Mouse (Mus musculus): ENCODE data around the gene Bag6. TPM values are rescaled to one million over a fixed set of nuclear protein-coding genes. Genes with fewer than 3 reads are reported as not detected.

Bag6 gene
- total RNA-seq (2014; fragmentation: Nextera tagmentation) (93.9 and 111 TPM in 2 replicates), total RNA-seq (2017) (68.8 and 74.0 TPM in 2 replicates)

DNA sequence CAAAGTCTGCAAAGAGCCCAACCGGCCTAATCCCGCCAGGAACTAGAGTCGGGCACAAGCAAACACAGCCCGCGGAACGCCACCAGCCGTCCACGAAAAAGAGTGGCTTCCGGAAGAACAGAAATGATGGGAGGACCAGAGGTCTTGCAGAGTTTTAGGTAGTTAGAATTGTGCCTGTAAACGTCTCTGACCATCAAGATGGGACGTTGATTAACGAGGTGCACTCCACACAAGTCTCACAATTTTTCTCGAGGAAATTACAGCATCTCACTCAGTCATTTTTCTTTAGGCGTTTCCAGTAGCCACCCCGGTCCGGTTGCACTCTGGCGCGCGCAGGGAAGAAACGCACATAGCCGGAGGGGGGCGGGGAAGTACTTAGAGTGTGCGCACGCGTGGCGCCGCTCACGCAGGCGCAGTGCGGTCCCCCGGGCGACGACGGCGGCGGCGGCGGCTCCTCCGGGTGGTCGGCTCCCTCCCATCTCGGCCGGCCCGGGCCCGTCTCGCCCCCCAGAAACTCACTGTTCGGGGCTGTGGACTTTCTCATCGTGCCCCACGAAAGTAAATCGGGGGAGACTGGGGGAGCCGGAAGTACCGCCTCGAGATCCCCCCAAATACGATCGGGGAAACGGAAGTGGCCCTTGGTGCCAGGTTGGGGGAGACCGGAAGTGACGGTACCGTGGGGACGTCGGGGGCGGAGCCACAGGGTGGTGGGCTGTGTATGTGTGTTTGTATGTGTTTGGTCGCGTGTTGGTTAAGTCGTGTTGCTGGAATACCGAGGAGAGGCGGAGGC is at the start of gene Bag6:
Gene Bag6 (plus strand): TSS at position 378 of the 790 bp plus-strand sequence.
- peak; percentile 84 for ATAC-seq (replicated peaks; ENCODE audit: poor library complexity, severe bottlenecking)

GRCm38 (mm10) chr17:35085208-35085865 is 49.6 kb upstream of the Bag6 start, which contains the start of gene Ly6g6f:
Gene Ly6g6f, minus strand, starts transcription at chr17:35085610.
- no peak for ATAC-seq (replicated peaks; ENCODE audit: poor library complexity, severe bottlenecking)

DNA sequence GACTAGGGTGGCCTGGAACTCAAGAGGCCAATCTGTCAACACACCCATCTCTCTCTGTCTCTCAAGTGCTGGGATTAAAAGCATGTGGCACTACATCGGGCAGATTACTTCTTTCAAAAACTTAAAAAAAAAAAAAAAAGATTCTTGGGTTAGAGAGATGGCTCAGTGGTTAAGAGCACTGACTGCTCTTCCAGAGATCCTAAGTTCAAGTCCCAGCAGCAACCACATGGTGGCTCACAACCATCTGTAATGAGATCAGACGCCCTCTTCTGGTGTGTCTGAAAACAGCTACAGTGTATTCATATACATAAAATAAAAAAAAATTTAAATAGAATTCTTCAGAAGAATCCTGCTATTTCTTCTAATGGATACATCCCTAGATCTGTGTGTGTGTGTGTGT is 46.8 kb upstream of the Bag6 start:
- ATAC-seq (replicated peaks; ENCODE audit: poor library complexity, severe bottlenecking) = no peak

DNA sequence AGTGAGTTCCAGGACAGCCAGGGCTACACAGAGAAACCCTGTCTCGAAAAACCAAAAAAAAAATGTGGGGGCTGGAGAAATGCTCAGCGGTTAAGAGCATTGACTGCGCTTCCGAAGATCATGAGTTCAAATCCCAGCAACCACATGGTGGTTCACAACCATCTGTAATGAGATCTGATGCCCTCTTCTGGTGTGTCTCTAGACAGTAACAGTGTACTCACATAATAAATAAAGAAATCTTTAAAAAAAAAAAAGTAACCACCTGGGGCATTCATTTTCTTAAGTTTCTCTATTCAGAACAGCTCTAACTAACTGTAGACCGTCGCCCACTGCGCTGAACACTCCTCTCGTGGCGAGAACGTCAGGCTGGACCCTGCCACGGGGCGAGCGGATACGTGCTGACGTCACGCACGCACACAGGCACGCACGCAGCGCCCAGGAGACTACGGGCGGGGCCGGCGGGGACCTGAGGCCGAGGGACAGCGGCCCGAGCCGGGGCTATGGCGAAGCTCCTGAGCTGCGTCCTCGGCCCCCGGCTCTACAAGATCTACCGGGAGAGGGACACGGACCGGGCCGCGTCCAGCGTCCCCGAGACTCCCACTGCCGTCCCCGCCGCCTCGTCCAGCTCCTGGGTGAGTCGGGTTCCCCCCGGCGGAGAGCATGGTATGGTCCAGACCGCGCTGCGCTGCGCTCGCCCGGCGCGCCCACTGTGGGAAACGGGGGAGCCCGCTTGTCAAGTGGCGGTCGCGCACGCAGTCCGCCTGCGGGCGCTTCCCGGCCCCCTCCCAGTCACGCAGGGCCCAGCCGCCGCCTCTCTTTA is 45.9 kb upstream of the Bag6 start, which contains the start of gene Abhd16a:
Gene Abhd16a (plus strand): TSS at position 439 of the 820 bp plus-strand sequence.
- peak; percentile 95 for ATAC-seq (replicated peaks; ENCODE audit: poor library complexity, severe bottlenecking)

- ATAC-seq (replicated peaks; ENCODE audit: poor library complexity, severe bottlenecking) = no peak
These were observed 44.6 kb upstream of the Bag6 start for GRCm38 (mm10) chr17:35090166-35090932.

- ATAC-seq (replicated peaks; ENCODE audit: poor library complexity, severe bottlenecking) = no peak
These were observed 42.4 kb upstream of the Bag6 start for GRCm38 (mm10) chr17:35092403-35093198.

GRCm38 (mm10) chr17:35094475-35095365 is 40.3 kb upstream of the Bag6 start:
- ATAC-seq (replicated peaks; ENCODE audit: poor library complexity, severe bottlenecking) = peak; percentile 50

- no peak for ATAC-seq (replicated peaks; ENCODE audit: poor library complexity, severe bottlenecking)
These were observed 38.4 kb upstream of the Bag6 start for GRCm38 (mm10) chr17:35096597-35096996.

DNA sequence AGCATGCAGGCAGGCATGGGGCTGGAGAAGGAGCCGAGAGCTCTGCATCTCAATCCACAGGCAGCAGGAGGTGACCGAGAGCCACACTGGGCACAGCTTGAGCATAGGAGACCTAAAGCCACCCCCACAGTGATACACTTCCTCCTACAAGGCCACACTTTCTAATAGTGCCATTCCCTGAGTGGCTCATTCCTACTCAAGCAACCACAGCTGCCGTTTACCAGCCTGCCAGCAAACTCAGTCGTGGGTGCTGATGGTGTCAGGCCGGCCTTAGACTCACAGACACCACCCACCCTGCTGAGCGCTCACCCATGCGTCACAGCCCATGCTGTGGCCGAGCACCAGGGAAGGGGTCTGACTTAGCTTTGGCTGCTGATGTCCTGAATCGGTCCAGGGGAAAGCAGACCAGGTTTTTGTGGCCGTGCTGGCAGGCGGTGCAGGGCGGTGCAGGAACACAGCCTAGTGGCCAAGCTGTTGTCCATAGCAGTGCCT is 37.8 kb upstream of the Bag6 start:
- no peak for ATAC-seq (replicated peaks; ENCODE audit: poor library complexity, severe bottlenecking)

DNA sequence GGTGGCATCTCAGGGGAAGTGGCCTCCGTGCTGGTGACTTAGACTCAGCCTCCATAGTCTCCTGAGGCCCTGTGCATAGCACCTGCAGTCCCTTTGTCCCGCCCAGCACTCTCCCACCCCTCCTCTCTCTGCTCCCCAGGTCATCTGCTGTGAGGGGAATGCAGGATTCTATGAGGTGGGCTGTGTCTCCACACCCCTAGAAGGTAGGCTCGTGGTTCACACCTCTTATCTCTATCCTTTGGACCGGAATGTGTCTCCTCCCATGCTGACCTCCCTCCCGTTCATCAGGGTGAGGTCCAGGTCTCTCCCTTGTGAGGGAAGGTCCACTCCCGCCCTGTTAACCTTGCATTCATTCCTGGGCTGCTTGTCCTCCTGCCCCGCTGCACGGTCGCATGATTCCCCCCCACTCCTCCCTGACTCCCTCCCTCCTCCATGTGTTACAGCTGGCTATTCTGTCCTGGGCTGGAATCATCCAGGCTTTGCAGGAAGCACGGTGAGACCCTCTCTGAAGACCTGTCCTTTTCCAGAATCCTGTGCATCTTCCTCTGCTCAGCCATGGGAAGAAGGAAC is 34.7 kb upstream of the Bag6 start:
- no peak for ATAC-seq (replicated peaks; ENCODE audit: poor library complexity, severe bottlenecking)

DNA sequence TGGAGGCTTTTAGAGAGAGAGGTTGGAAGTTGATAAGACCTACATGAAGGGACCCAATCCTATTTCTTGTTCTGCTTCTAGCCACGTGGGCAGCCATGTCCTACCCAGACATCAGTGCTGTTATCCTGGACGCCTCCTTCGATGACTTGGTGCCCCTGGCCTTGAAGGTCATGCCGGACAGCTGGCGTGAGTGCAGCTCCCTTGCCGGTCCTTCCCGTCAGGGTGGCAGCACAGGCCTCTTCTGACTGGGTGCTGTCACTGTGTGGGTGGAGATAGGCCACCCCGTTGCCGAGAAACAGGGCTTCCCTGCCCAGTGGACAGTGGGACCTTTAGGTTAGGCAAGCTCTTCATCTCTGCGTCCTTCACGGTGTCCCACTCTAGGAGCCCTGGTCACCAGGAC is 33.8 kb upstream of the Bag6 start:
- ATAC-seq (replicated peaks; ENCODE audit: poor library complexity, severe bottlenecking) = no peak

GRCm38 (mm10) chr17:35102299-35102698 is 32.7 kb upstream of the Bag6 start:
- ATAC-seq (replicated peaks; ENCODE audit: poor library complexity, severe bottlenecking) = no peak

DNA sequence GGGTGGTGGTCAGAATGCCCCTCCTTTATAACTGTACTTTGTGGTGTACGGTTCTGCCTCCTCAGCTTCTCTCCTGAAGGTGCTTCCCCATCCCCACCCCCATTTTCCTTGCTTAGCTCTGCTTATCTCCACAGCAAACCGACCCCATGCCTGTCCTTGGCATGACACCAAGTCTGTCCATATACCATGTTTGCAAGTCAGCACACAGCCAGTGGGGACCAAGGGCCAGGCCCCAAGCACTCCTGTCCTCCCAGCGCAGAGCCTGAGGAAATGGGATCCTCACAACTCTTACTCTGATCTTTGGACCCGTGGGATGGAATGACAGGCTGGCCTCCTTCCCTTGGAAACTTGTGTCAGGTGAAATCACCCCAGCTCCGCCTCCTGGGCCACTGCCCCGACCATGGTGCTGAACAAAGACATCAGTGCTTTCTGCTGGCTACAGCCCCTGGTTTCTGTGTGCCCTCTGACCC is 31.7 kb upstream of the Bag6 start:
- ATAC-seq (replicated peaks; ENCODE audit: poor library complexity, severe bottlenecking) = no peak

- no peak for ATAC-seq (replicated peaks; ENCODE audit: poor library complexity, severe bottlenecking)
These were observed 30.9 kb upstream of the Bag6 start for GRCm38 (mm10) chr17:35104079-35104478.

GRCm38 (mm10) chr17:35104754-35105153 is 30.2 kb upstream of the Bag6 start:
- ATAC-seq (replicated peaks; ENCODE audit: poor library complexity, severe bottlenecking) = no peak

GRCm38 (mm10) chr17:35105740-35106389 is 29.1 kb upstream of the Bag6 start:
- no peak for ATAC-seq (replicated peaks; ENCODE audit: poor library complexity, severe bottlenecking)

GRCm38 (mm10) chr17:35106522-35106921 is 28.5 kb upstream of the Bag6 start:
- no peak for ATAC-seq (replicated peaks; ENCODE audit: poor library complexity, severe bottlenecking)
